Mouse (Mus musculus) intestine, embryonic 16.5 days (tissue): Measurements from ENCODE around the gene Ankdd1b. TPM values are rescaled to one million over a fixed set of nuclear protein-coding genes. Genes with fewer than 3 reads are reported as not detected.

Source experiments
- ATAC-seq: fragments of 200-750 bp; cut with Nextera tagmentation; 2 replicates; pipeline ENCODE4 v1.8.0; 2017; ENCODE audit warnings: moderate TSS enrichment, moderate library complexity
- H3K27ac ChIP-seq: fragments of 300-500 bp; sonication (generic); 2 replicates; pipeline ENCODE4 v1.5.1; 2014; ENCODE audit warnings: mild to moderate bottlenecking, low read length
- H3K27me3 ChIP-seq: fragments of 300-500 bp; sonication (generic); replicated peaks from 2 replicates; pipeline ENCODE4 v1.6.1; 2014; ENCODE audit warnings: low read length, control low read depth, mixed read lengths; ENCODE audit not compliant: control insufficient read depth, insufficient read depth
- H3K36me3 ChIP-seq: fragments of 300-500 bp; sonication (generic); 2 replicates; pipeline ENCODE4 v1.6.1; 2014; ENCODE audit warnings: low read length, control low read depth; ENCODE audit not compliant: control insufficient read depth, insufficient read depth
- H3K4me1 ChIP-seq: fragments of 300-500 bp; sonication (generic); 2 replicates; pipeline ENCODE4 v1.6.1; 2014; ENCODE audit warnings: low read length, control low read depth, mixed read lengths; ENCODE audit not compliant: control insufficient read depth, insufficient read depth
- H3K4me2 ChIP-seq: fragments of 300-500 bp; sonication (generic); 2 replicates; pipeline ENCODE4 v1.6.1; 2014; ENCODE audit warnings: low read depth, low read length, control low read depth
- H3K4me3 ChIP-seq: fragments of 300-500 bp; sonication (generic); 2 replicates; pipeline ENCODE4 v1.5.1; 2014; ENCODE audit warnings: mild to moderate bottlenecking, low read length
- H3K9ac ChIP-seq: fragments of 300-500 bp; sonication (generic); 2 replicates; pipeline ENCODE4 v1.6.1; 2014; ENCODE audit warnings: low read depth, low read length
- H3K9me3 ChIP-seq: fragments of 300-500 bp; sonication (generic); 2 replicates; pipeline ENCODE4 v1.6.1; 2016; ENCODE audit warnings: low read length, control low read depth; ENCODE audit not compliant: control insufficient read depth
- WGBS: fragments of 180-500 bp; shearing (Covaris S2); extraction: QIAGEN DNeasy Blood & Tissue Kit; methylation state at CpG from one replicate; pipeline ENCODE4 v1.1.7; 2014; 5-methylcytosine and 5-hydroxymethylcytosine counted together
- polyA plus RNA-seq: library from polyadenylated mRNA; unstranded; fragments of >200 nt; fragmentation: Nextera tagmentation; extraction: Ambion mirVana; gene quantifications from 2 replicates; pipeline ENCODE4 v1.2.1, GENCODE M21; 2015

The Ankdd1b gene
- 0.10 and 0.26 TPM in 2 replicates for polyA plus RNA-seq

- ATAC-seq, result no peak
- Histone ChIP-seq H3K9ac (no peak within 1 kb of the TSS), H3K4me3 (no peak within 1 kb of the TSS), H3K27ac (no peak within 1 kb of the TSS), H3K27me3 (no peaks in the 10 kb centered on the region), H3K36me3 (no peaks in the 10 kb centered on the region), H3K9me3 (no peaks in the 10 kb centered on the region), H3K4me2 (no peak within 1 kb of the TSS), H3K4me1 (no peaks in the 10 kb centered on the region)
- 85% methylated on average over 14 of the region's 14 CpGs for WGBS
These were observed at the start of gene Ankdd1b for GRCm38 (mm10) chr13:96470957-96471356. TSS of gene Ankdd1b (minus strand) at chr13:96471198.

DNA sequence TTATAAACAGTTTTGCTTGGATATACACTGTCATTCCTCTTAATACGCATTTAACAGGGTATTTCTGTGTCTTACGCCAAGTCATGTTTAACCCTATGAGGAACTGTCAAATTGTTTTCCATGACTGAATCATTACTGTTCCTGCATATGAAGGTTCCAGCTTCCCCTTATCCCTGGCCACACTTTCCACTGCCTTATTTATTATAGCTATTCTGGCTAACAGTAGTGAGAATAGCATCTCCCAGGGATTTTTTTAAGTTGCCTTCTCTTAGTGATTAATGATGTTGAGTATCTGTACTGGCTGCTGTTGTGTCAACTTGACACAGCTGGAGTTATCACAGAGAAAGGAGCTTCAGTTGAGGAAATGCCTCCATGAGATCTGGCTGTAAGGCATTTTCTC is 46.3 kb upstream of the Ankdd1b start:
- no peaks in the 10 kb centered on the region for H3K9me3 ChIP-seq
- peaks cover 4% of the 10 kb centered on the region; the same call in 1 of the 2 replicates for H3K4me1 ChIP-seq
- no peaks in the 10 kb centered on the region for H3K27me3 ChIP-seq
- no peak overlapping the region for H3K4me3 ChIP-seq
- H3K36me3 ChIP-seq, result no peaks in the 10 kb centered on the region
- no peak overlapping the region for H3K9ac ChIP-seq
- 59% methylated on average over 2 of the region's 2 CpGs for WGBS
- no peak overlapping the region for H3K27ac ChIP-seq
- no peak overlapping the region for H3K4me2 ChIP-seq
- peak; percentile 66 for ATAC-seq

DNA sequence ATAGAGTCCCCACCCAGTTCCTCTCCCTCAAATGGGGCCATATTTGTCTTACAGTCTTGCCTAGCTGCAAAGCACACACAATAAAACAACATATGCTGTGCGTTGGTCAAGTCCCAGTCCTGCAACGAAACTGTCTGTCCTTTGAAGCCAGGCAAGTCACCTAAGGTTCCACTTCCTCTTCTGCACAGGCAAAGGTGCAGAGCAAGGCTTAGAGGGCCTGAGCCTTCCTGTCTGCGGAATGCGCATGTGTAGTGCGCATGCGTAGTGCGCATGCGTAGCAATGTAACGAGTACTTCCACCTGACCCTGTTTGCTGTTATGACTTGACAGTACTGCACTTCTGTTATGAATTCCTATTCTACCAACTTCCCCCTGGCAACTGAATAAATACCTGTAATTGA is 45.3 kb upstream of the Ankdd1b start:
- H3K4me3 ChIP-seq, result no peak overlapping the region
- ATAC-seq, result no peak
- H3K9ac ChIP-seq, result no peak overlapping the region
- no peaks in the 10 kb centered on the region for H3K27me3 ChIP-seq
- WGBS, result 86% methylated on average over 9 of the region's 9 CpGs
- no peak overlapping the region for H3K4me2 ChIP-seq
- no peaks in the 10 kb centered on the region for H3K36me3 ChIP-seq
- H3K27ac ChIP-seq, result no peak overlapping the region
- H3K4me1 ChIP-seq, result peaks cover 4% of the 10 kb centered on the region; the same call in 1 of the 2 replicates
- no peaks in the 10 kb centered on the region for H3K9me3 ChIP-seq

GRCm38 (mm10) chr13:96514154-96514942 is 43.4 kb upstream of the Ankdd1b start:
- Histone ChIP-seq H3K36me3 (no peaks in the 10 kb centered on the region), H3K9ac (no peak overlapping the region), H3K9me3 (no peaks in the 10 kb centered on the region), H3K27me3 (no peaks in the 10 kb centered on the region), H3K4me1 (peaks cover 7% of the 10 kb centered on the region; the same call in 1 of the 2 replicates), H3K4me2 (no peak overlapping the region), H3K4me3 (no peak overlapping the region), H3K27ac (peak overlapping the region; percentile 14)
- ATAC-seq, result no peak
- WGBS, result 65% methylated on average over 5 of the region's 5 CpGs

DNA sequence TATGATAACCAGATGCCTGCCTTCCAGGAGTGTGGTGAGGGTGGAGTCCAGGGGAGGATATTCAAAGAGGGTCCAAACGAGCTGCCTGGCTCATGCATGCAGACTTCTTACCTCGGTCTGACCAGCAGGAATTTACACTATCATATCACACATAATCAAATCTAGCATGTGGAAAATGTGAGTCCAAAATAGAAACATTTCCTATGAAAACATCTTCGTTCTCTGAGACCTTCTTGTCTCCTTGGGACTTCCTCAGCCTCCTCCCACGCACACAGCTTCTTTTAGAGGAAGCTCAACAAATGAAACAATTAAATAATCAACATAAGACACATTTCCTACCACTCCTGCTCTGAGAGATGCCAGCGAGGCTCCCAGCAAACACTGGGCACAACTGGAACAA is 40.9 kb upstream of the Ankdd1b start:
- no peaks in the 10 kb centered on the region for H3K36me3 ChIP-seq

DNA sequence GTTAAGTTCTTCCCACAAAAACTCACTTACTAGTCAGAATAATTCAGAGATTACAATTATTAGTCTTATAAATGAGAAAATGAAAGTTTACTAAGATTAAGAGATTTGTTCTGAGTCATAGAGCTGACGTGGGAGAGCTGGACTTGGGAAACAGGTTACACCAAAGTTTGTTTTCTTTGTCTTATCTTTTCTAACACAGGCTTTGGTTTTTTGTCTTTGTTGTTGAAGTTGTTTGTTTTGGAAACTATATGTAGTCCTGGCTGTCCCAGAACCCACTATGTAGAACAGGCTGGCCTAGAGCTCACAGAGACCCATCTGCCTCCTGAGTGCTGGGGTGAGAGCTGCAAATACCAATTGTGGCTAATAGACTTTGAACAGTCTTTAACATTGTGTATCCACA is 40.3 kb upstream of the Ankdd1b start:
- Histone ChIP-seq H3K9ac (no peak overlapping the region), H3K27ac (no peak overlapping the region), H3K9me3 (no peaks in the 10 kb centered on the region), H3K4me1 (peaks cover 3% of the 10 kb centered on the region; the same call in 1 of the 2 replicates), H3K36me3 (no peaks in the 10 kb centered on the region), H3K27me3 (no peaks in the 10 kb centered on the region), H3K4me3 (no peak overlapping the region), H3K4me2 (no peak overlapping the region)
- 76% methylated on average over 1 of the region's 1 CpGs for WGBS
- ATAC-seq, result no peak

More for the DNA sequence above, 40.9 kb upstream of the Ankdd1b start:
- Histone ChIP-seq H3K27ac (no peak overlapping the region), H3K4me2 (no peak overlapping the region), H3K27me3 (no peaks in the 10 kb centered on the region), H3K9ac (no peak overlapping the region), H3K9me3 (no peaks in the 10 kb centered on the region), H3K4me3 (no peak overlapping the region), H3K4me1 (peaks cover 5% of the 10 kb centered on the region; the same call in 1 of the 2 replicates)
- 40% methylated on average over 5 of the region's 5 CpGs for whole genome bisulfite sequencing
- no peak for ATAC-seq

- Histone ChIP-seq H3K4me3 (no peak overlapping the region), H3K9me3 (no peaks in the 10 kb centered on the region), H3K4me1 (peaks cover 3% of the 10 kb centered on the region; the same call in 1 of the 2 replicates), H3K9ac (no peak overlapping the region), H3K27ac (no peak overlapping the region), H3K36me3 (no peaks in the 10 kb centered on the region), H3K27me3 (no peaks in the 10 kb centered on the region), H3K4me2 (no peak overlapping the region)
- peak; percentile 64; the same call in 1 of the 2 replicates for ATAC-seq
- WGBS, result 63% methylated on average over 13 of the region's 13 CpGs
These were observed 39.6 kb upstream of the Ankdd1b start for GRCm38 (mm10) chr13:96510635-96511034.

- Histone ChIP-seq H3K4me3 (no peak overlapping the region), H3K9ac (no peak overlapping the region), H3K9me3 (no peaks in the 10 kb centered on the region), H3K36me3 (no peaks in the 10 kb centered on the region), H3K4me2 (no peak overlapping the region), H3K4me1 (peaks cover 3% of the 10 kb centered on the region; the same call in 1 of the 2 replicates), H3K27ac (no peak overlapping the region), H3K27me3 (no peaks in the 10 kb centered on the region)
- WGBS, result 85% methylated on average over 4 of the region's 4 CpGs
- no peak for ATAC-seq
These were observed 36.5 kb upstream of the Ankdd1b start for GRCm38 (mm10) chr13:96507541-96507940.

DNA sequence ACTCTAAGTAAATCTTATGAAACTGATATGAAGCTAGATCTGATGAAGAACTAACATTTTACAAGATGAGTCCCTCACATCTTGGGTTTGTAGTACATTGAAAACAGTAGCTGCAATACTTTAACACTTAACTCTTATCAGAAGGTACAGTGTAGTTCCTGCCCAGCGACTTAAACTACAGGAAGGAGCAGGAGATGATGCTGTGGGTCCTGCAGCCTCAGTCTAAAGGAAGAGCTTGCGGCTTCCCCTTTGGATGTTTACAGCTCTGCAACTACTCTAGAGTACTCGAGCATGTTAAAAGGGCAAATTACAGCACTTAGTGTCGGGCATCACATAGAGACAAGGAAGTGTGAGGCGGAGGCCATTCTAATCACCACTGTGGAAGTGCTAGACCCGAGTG is 35.3 kb upstream of the Ankdd1b start:
- Histone ChIP-seq H3K27me3 (no peaks in the 10 kb centered on the region), H3K4me1 (peaks cover 3% of the 10 kb centered on the region; the same call in 1 of the 2 replicates), H3K9ac (no peak overlapping the region), H3K9me3 (no peaks in the 10 kb centered on the region), H3K4me3 (no peak overlapping the region), H3K4me2 (no peak overlapping the region), H3K36me3 (no peaks in the 10 kb centered on the region), H3K27ac (no peak overlapping the region)
- 70% methylated on average over 6 of the region's 6 CpGs for WGBS
- no peak for ATAC-seq
